Mouse (Mus musculus): ENCODE measurements around the gene Gm28635. TPM values are rescaled to one million over a fixed set of nuclear protein-coding genes. Genes with fewer than 3 reads are reported as not detected.

The Gm28635 gene
- polyA plus RNA-seq, 1 experiment from 2014 or later, result not detected

- peaks cover 4% of the 10 kb centered on the region; the same call in 1 of the 2 replicates for H3K4me1 ChIP-seq (ENCODE audit: control insufficient read depth, insufficient read depth, low read length)
- peak within 1 kb of the TSS; percentile 80 for H3K27ac ChIP-seq (ENCODE audit: low read depth, low read length)
- H3K27me3 ChIP-seq (ENCODE audit: control insufficient read depth, insufficient read depth, low read length), result no peaks in the 10 kb centered on the region
- peak within 1 kb of the TSS; percentile 91 for H3K9ac ChIP-seq (ENCODE audit: low read length)
- peaks cover 3% of the 10 kb centered on the region; the same call in 1 of the 2 replicates for H3K36me3 ChIP-seq (ENCODE audit: control insufficient read depth, insufficient read depth, low read length)
- peak within 1 kb of the TSS; percentile 72 for H3K4me3 ChIP-seq (ENCODE audit: low read depth, low read length)
- H3K9me3 ChIP-seq (ENCODE audit: control insufficient read depth, low read length), result no peaks in the 10 kb centered on the region
- ATAC-seq (ENCODE audit: low FRiP score) (peak; percentile 97), DNase-seq (ENCODE audit: low spot score, missing footprints) (peak; percentile 98)
- under 1% methylated on average over 20 of the region's 20 CpGs for WGBS
- H3K4me2 ChIP-seq, result peak within 1 kb of the TSS; percentile 56
Observed at GRCm38 (mm10) chr2:84670569-84670933, 7.3 kb downstream of the Gm28635 start, which contains the start of gene Selenoh. Gene Selenoh, minus strand, starts transcription at chr2:84670770.

- 3% methylated on average over 39 of the region's 39 CpGs for WGBS
- DNase-seq (ENCODE audit: low spot score, missing footprints), result no peak
- H3K9me3 ChIP-seq (ENCODE audit: control insufficient read depth, low read length), result no peaks in the 10 kb centered on the region
Observed at GRCm38 (mm10) chr2:84669828-84670568, 7.8 kb downstream of the Gm28635 start.

GRCm38 (mm10) chr2:84666081-84666480 lies 11.8 kb downstream of the Gm28635 start:
- peaks cover 4% of the 10 kb centered on the region; the same call in 1 of the 2 replicates for H3K4me1 ChIP-seq (ENCODE audit: control insufficient read depth, insufficient read depth, low read length)
- no peak for DNase-seq (ENCODE audit: low spot score, missing footprints)

More at GRCm38 (mm10) chr2:84669828-84670568, 7.8 kb downstream of the Gm28635 start:
- H3K4me3 ChIP-seq (ENCODE audit: low read depth, low read length), result peak overlapping the region; percentile 72
- H3K36me3 ChIP-seq (ENCODE audit: control insufficient read depth, insufficient read depth, low read length), result peaks cover 3% of the 10 kb centered on the region; the same call in 1 of the 2 replicates
- H3K27me3 ChIP-seq (ENCODE audit: control insufficient read depth, insufficient read depth, low read length), result no peaks in the 10 kb centered on the region
- peak; percentile 85 for ATAC-seq (ENCODE audit: low FRiP score)
- peak overlapping the region; percentile 56 for H3K4me2 ChIP-seq
- H3K4me1 ChIP-seq (ENCODE audit: control insufficient read depth, insufficient read depth, low read length), result peaks cover 4% of the 10 kb centered on the region; the same call in 1 of the 2 replicates
- peak overlapping the region; percentile 80 for H3K27ac ChIP-seq (ENCODE audit: low read depth, low read length)
- H3K9ac ChIP-seq (ENCODE audit: low read length), result peak overlapping the region; percentile 91

GRCm38 (mm10) chr2:84662866-84663265 lies 15.0 kb downstream of the Gm28635 start:
- Histone ChIP-seq H3K4me3 (ENCODE audit: low read depth, low read length) (no peak overlapping the region), H3K4me1 (ENCODE audit: control insufficient read depth, insufficient read depth, low read length) (no peaks in the 10 kb centered on the region), H3K4me2 (no peak overlapping the region), H3K27ac (ENCODE audit: low read depth, low read length) (no peak overlapping the region), H3K9me3 (ENCODE audit: control insufficient read depth, low read length) (no peaks in the 10 kb centered on the region), H3K36me3 (ENCODE audit: control insufficient read depth, insufficient read depth, low read length) (no peaks in the 10 kb centered on the region), H3K9ac (ENCODE audit: low read length) (no peak overlapping the region), H3K27me3 (ENCODE audit: control insufficient read depth, insufficient read depth, low read length) (no peaks in the 10 kb centered on the region)
- ATAC-seq (ENCODE audit: low FRiP score), result peak; percentile 47; the same call in 1 of the 2 replicates
- 20% methylated on average over 2 of the region's 2 CpGs for WGBS
- DNase-seq (ENCODE audit: low spot score, missing footprints), result no peak

More at GRCm38 (mm10) chr2:84666081-84666480, 11.8 kb downstream of the Gm28635 start:
- H3K4me2 ChIP-seq, result no peak overlapping the region
- no peaks in the 10 kb centered on the region for H3K36me3 ChIP-seq (ENCODE audit: control insufficient read depth, insufficient read depth, low read length)
- no peaks in the 10 kb centered on the region for H3K9me3 ChIP-seq (ENCODE audit: control insufficient read depth, low read length)
- H3K9ac ChIP-seq (ENCODE audit: low read length), result no peak overlapping the region
- H3K27me3 ChIP-seq (ENCODE audit: control insufficient read depth, insufficient read depth, low read length), result no peaks in the 10 kb centered on the region
- no peak for ATAC-seq (ENCODE audit: low FRiP score)
- WGBS, result 67% methylated on average over 12 of the region's 12 CpGs
- no peak overlapping the region for H3K27ac ChIP-seq (ENCODE audit: low read depth, low read length)
- no peak overlapping the region for H3K4me3 ChIP-seq (ENCODE audit: low read depth, low read length)

GRCm38 (mm10) chr2:84660253-84660652 lies 17.6 kb downstream of the Gm28635 start:
- Histone ChIP-seq H3K27me3 (ENCODE audit: control insufficient read depth, insufficient read depth, low read length) (no peaks in the 10 kb centered on the region), H3K9me3 (ENCODE audit: control insufficient read depth, low read length) (no peaks in the 10 kb centered on the region), H3K27ac (ENCODE audit: low read depth, low read length) (no peak overlapping the region), H3K36me3 (ENCODE audit: control insufficient read depth, insufficient read depth, low read length) (no peaks in the 10 kb centered on the region), H3K4me3 (ENCODE audit: low read depth, low read length) (no peak overlapping the region), H3K4me1 (ENCODE audit: control insufficient read depth, insufficient read depth, low read length) (no peaks in the 10 kb centered on the region), H3K4me2 (no peak overlapping the region), H3K9ac (ENCODE audit: low read length) (no peak overlapping the region)
- ATAC-seq (ENCODE audit: low FRiP score) (no peak), DNase-seq (ENCODE audit: low spot score, missing footprints) (no peak)
- WGBS, result 66% methylated on average over 3 of the region's 3 CpGs

GRCm38 (mm10) chr2:84658806-84659205 lies 19.0 kb downstream of the Gm28635 start, which contains the start of gene Btbd18:
Gene Btbd18, plus strand, starts transcription at chr2:84659079.
- no peaks in the 10 kb centered on the region for H3K9me3 ChIP-seq (ENCODE audit: control insufficient read depth, low read length)
- no peak within 1 kb of the TSS for H3K9ac ChIP-seq (ENCODE audit: low read length)
- no peaks in the 10 kb centered on the region for H3K27me3 ChIP-seq (ENCODE audit: control insufficient read depth, insufficient read depth, low read length)
- H3K27ac ChIP-seq (ENCODE audit: low read depth, low read length), result no peak within 1 kb of the TSS
- no peak; the same call in 1 of the 2 replicates for ATAC-seq (ENCODE audit: low FRiP score)
- no peaks in the 10 kb centered on the region for H3K4me1 ChIP-seq (ENCODE audit: control insufficient read depth, insufficient read depth, low read length)
- no peak for DNase-seq (ENCODE audit: low spot score, missing footprints)
- no peak within 1 kb of the TSS for H3K4me3 ChIP-seq (ENCODE audit: low read depth, low read length)
- H3K4me2 ChIP-seq, result no peak within 1 kb of the TSS
- 91% methylated on average over 32 of the region's 32 CpGs for WGBS
- H3K36me3 ChIP-seq (ENCODE audit: control insufficient read depth, insufficient read depth, low read length), result no peaks in the 10 kb centered on the region

- Histone ChIP-seq H3K4me1 (ENCODE audit: control insufficient read depth, insufficient read depth, low read length) (peaks cover 3% of the 10 kb centered on the region; the same call in 1 of the 2 replicates), H3K9ac (ENCODE audit: low read length) (no peak overlapping the region), H3K4me3 (ENCODE audit: low read depth, low read length) (no peak overlapping the region), H3K36me3 (ENCODE audit: control insufficient read depth, insufficient read depth, low read length) (no peaks in the 10 kb centered on the region), H3K9me3 (ENCODE audit: control insufficient read depth, low read length) (no peaks in the 10 kb centered on the region), H3K27ac (ENCODE audit: low read depth, low read length) (no peak overlapping the region), H3K4me2 (no peak overlapping the region), H3K27me3 (ENCODE audit: control insufficient read depth, insufficient read depth, low read length) (no peaks in the 10 kb centered on the region)
- no peak for ATAC-seq (ENCODE audit: low FRiP score)
- no peak for DNase-seq (ENCODE audit: low spot score, missing footprints)
- WGBS, result 83% methylated on average over 1 of the region's 1 CpGs
Observed at GRCm38 (mm10) chr2:84655864-84656263, 22.0 kb downstream of the Gm28635 start.

GRCm38 (mm10) chr2:84653354-84653753 lies 24.5 kb downstream of the Gm28635 start:
- no peak overlapping the region for H3K27ac ChIP-seq (ENCODE audit: low read depth, low read length)
- H3K4me2 ChIP-seq, result no peak overlapping the region
- no peak overlapping the region for H3K9ac ChIP-seq (ENCODE audit: low read length)
- no peak overlapping the region for H3K4me3 ChIP-seq (ENCODE audit: low read depth, low read length)
- no peaks in the 10 kb centered on the region for H3K27me3 ChIP-seq (ENCODE audit: control insufficient read depth, insufficient read depth, low read length)
- ATAC-seq (ENCODE audit: low FRiP score), result no peak
- no peaks in the 10 kb centered on the region for H3K9me3 ChIP-seq (ENCODE audit: control insufficient read depth, low read length)
- DNase-seq (ENCODE audit: low spot score, missing footprints), result no peak
- H3K36me3 ChIP-seq (ENCODE audit: control insufficient read depth, insufficient read depth, low read length), result no peaks in the 10 kb centered on the region
- peaks cover 4% of the 10 kb centered on the region for H3K4me1 ChIP-seq (ENCODE audit: control insufficient read depth, insufficient read depth, low read length)

GRCm38 (mm10) chr2:84650464-84651195 lies 27.2 kb downstream of the Gm28635 start, which contains the start of gene Ctnnd1:
Gene Ctnnd1, minus strand, starts transcription at chr2:84650765.
- H3K27ac ChIP-seq (ENCODE audit: low read depth, low read length), result peak within 1 kb of the TSS; percentile 66
- H3K27me3 ChIP-seq (ENCODE audit: control insufficient read depth, insufficient read depth, low read length), result no peaks in the 10 kb centered on the region
- peak; percentile 98 for ATAC-seq (ENCODE audit: low FRiP score)
- H3K4me3 ChIP-seq (ENCODE audit: low read depth, low read length), result peak within 1 kb of the TSS; percentile 69
- H3K4me2 ChIP-seq, result peak within 1 kb of the TSS; percentile 64
- peak within 1 kb of the TSS; percentile 79 for H3K9ac ChIP-seq (ENCODE audit: low read length)
- H3K4me1 ChIP-seq (ENCODE audit: control insufficient read depth, insufficient read depth, low read length), result peaks cover 6% of the 10 kb centered on the region
- peak; percentile 98 for DNase-seq (ENCODE audit: low spot score, missing footprints)
- no peaks in the 10 kb centered on the region for H3K9me3 ChIP-seq (ENCODE audit: control insufficient read depth, low read length)
- no peaks in the 10 kb centered on the region; the same call in 1 of the 2 replicates for H3K36me3 ChIP-seq (ENCODE audit: control insufficient read depth, insufficient read depth, low read length)
- under 1% methylated on average over 15 of the region's 15 CpGs for WGBS

Data from midbrain, embryonic 11.5 days (tissue).